Mouse (Mus musculus): Measurements from ENCODE around the gene Znrf1.

Gene Znrf1

GRCm38 (mm10) chr8:111597310-111597709 lies 61.4 kb downstream of the Znrf1 start:
- peak; percentile 29 for DNase-seq (ENCODE audit: low spot score)

GRCm38 (mm10) chr8:111599707-111600444 lies 64.0 kb downstream of the Znrf1 start:
- no peak for DNase-seq (ENCODE audit: low spot score)

GRCm38 (mm10) chr8:111602050-111602449 lies 66.2 kb downstream of the Znrf1 start:
- DNase-seq (ENCODE audit: low spot score), result no peak

- DNase-seq (ENCODE audit: low spot score), result no peak
Observed at GRCm38 (mm10) chr8:111604986-111605385, 69.1 kb downstream of the Znrf1 start.

DNA sequence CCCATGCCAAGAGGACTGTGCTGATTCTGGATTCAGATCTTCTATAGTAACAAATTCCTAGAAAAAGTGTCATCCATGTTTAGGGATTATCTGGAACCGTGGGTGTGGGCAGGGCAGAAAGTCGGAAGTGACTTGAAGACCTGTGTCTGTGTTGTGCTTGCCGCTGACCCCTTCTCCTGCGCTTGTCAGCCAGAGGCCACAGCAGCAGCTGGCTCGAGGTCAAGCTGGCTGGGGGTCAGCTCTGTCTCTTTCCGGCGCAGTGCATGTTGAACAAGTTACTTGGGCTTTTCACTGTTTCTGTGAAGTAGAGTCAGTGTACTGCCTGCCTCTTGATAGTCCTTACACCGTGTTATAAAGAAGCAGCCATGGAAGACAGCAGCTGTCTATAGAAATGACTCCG lies 71.1 kb downstream of the Znrf1 start:
- DNase-seq (ENCODE audit: low spot score), result no peak

DNA sequence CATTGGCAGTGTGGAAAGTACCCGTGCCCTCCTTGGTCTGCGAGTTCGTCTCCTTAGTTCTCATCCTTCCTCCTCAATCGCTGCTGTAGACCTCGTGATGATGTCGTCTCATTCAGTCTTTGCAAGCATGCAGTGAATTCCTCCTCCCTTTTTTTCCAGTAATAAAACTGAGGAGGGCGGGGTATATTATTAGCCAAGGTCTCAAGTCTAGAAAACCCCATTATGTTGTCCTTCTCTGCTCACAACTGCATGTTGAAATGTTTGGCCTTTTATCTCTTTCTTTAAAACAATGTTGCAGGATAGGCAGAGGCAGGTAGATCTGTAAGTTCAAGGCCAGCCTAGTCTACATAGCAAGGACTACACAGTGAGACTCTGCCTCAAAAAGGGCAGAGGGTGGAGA lies 71.5 kb downstream of the Znrf1 start:
- DNase-seq (ENCODE audit: low spot score), result no peak

DNA sequence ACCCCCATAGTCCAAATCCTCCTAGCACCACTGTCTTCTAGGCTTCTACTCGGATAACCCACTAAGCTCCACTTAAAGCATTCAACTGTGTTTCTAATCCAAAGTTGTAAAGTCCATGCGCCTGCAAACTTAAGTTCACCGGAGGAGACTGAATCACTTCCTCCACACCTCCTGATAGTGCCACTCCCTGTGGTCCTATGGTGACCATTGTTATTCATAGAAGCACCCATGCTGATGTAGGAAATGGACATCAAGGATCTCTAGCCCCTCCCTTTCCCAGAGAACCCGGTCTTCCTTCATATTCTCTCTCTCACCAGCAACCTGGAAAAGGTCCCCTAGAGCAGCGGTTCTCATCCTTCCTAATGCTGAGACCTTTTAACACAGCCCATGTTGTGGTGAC lies 77.3 kb downstream of the Znrf1 start:
- DNase-seq (ENCODE audit: low spot score), result no peak

- no peak for DNase-seq (ENCODE audit: low spot score)
Observed at GRCm38 (mm10) chr8:111614786-111615701, 79.1 kb downstream of the Znrf1 start.

DNA sequence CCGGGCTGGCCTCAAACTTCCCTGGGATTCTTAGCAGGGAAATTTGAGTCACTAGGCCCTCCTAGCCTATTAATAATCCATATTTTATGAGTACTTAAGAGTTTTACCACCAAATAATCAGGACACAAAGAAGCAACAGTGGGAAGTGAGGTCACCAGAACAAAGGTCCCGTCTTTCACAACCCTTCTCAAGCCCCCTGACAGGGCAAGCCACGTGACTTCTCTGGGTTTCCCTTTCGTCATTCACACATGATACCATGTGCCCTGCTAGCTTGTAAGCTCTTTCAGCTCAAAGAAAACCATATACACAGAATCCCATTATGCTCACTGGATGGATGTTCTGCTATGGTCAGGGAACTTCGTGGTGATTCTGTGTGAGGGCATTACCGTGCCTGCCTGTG lies 81.9 kb downstream of the Znrf1 start:
- DNase-seq (ENCODE audit: low spot score), result peak; percentile 38

- no peak for DNase-seq (ENCODE audit: low spot score)
Observed at GRCm38 (mm10) chr8:111618273-111618672, 82.4 kb downstream of the Znrf1 start.

DNA sequence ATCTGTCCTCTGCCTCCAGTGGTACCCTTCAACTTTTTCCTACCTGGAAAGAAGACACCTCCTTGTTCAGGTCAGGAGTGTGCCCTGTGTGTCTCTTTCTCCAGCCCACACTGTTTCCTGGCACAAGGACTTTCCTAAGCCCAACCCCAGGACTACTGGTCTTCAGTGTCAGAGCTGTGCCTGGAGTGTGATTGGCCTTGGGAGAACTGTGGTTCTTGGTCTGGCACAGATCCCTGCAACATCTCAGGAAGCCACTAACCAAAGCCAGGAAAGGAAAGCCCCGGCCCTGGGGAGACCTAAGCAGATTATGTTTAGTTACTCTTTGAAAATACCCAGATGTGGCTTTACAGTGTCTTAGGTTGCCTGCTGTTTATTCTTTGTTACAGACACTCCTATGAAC lies 84.0 kb downstream of the Znrf1 start:
- DNase-seq (ENCODE audit: low spot score), result no peak

DNA sequence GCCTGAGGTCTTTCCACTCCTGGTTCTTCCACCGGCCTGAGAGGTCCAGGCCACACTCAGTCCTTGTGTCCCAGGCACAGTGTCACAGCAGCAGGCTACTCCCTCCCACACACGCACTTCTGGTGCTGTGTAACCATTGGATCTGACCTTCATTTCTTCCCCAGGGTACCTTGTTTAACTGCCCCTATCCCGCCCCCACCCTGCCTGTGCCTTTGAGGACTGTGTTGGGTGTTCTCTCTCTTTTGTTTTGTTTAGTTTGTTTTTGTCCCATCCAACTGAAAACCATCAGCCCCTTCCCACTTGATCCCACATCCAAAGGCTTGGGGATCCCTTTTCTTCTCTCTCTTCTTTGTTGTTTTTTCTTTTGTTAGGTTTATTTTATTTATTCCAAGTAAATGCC lies 86.2 kb downstream of the Znrf1 start:
- no peak for DNase-seq (ENCODE audit: low spot score)

DNA sequence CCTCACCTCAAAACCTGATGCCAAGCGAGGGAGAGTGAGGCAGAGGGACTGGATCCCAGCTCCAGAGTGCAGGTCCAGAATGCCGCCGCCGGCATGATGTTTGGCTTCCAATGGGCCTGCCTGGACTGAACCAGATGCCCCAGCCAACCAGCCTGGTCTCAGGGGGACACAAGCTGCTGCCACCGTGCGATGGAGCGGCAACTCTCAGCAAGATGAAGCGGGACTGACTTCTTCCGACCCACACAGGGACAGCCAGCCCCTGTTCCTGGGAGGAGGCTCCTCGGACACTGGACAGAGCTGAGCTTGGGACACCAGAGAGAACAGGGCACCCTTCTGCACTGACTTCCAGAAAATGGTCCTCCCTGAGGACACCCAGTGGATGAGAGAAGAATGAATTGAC lies 86.7 kb downstream of the Znrf1 start:
- no peak for DNase-seq (ENCODE audit: low spot score)

DNA sequence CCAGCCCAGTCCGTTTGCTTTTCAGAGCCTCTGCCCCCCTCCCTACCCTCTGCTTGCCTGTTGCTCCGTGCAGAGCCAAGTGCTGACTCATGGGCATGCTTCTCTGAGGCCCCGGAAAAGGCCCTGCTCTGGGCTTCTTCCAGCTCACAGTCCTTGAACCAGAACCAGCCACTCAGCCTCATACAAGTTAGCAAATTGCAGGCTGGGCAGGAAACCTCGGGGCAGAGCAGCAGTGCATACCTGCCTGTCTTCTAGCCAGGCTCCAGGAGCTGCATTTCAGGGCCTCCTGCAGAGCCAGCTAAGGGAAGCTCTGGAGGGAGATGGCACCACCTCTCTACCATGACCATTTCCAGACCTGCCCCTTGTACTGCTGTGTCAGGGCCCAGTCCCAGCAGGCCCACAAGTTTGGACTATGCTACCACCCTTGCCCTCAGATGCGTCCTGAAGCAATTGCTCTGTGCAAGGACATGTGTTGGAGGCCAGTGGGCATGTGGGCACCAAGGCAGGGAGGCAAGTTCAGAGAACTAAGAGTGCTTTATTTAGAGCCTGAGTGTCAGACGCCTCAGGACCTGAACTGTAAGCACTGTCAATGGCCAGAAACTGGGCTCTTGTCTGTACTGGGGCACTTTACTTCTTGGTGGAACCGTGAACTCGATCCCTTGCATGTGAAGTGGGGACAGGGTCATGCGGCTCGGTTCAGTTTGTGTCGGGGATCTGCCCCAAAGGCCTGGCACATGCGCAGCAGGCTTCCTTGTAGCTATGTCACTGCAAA lies 88.4 kb downstream of the Znrf1 start:
- no peak for DNase-seq (ENCODE audit: low spot score)

GRCm38 (mm10) chr8:111624853-111625221 lies 88.9 kb downstream of the Znrf1 start:
- no peak for DNase-seq (ENCODE audit: low spot score)

GRCm38 (mm10) chr8:111625694-111626527 lies 90.0 kb downstream of the Znrf1 start:
- peak; percentile 62 for DNase-seq (ENCODE audit: low spot score)

- DNase-seq (ENCODE audit: low spot score), result no peak
Observed at GRCm38 (mm10) chr8:111626528-111626820, 90.6 kb downstream of the Znrf1 start.

DNA sequence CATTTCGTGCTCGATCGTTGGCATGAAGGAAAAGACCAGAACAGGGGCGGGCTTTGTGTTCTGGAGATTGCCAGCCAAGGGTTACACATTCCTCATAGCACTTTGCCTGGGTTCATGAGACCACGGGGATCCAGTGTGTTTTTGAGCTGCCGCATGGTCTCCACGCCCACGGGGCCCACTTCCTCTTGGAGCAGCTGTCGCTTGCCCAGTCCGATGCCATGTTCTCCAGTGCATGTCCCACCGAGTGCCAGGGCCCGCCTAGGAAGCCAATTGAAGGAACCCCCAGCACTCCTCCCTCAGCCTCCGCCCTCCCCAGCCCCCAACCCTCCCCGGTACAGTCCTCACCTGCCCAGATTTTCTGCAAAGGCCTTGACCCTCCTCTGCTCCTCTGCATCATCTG lies 91.0 kb downstream of the Znrf1 start:
- DNase-seq (ENCODE audit: low spot score), result no peak

GRCm38 (mm10) chr8:111627923-111628322 lies 92.0 kb downstream of the Znrf1 start:
- DNase-seq (ENCODE audit: low spot score), result no peak

- no peak for DNase-seq (ENCODE audit: low spot score)
Observed at GRCm38 (mm10) chr8:111628401-111628800, 92.5 kb downstream of the Znrf1 start.

DNA sequence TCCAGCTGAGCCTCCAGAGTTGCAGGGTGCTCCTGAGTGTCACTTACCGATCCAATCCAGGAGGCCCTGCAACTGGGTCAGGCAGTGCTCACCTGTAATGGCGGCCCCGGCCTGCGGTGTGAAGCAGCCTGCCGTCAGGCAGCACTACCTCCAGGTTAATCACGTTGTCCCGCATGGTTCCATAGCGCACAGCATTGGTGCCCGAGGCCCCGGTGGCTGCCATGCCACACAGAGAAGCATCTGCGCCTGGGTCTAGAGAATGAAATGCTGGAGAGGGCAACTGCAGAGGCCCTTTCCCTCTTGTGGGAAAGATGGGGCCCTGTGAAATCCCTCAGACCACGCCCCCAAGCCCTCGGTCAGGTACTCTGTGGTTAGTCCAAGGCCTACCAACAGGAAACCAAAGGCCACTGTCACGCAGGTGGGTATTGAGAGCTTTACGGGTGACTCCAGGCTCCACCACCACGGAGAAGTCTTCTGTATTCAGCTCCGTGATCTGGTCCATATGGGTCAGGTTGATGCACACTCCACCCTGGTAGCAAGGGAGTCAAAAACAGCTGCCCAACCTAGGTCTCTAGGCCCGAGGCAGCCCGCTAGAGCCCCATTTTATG lies 93.1 kb downstream of the Znrf1 start:
- no peak for DNase-seq (ENCODE audit: low spot score)

All from yolk sac, embryonic 10.5 days (tissue).